Mouse (Mus musculus): Measurements from ENCODE around the gene Rapgef6.

DNA sequence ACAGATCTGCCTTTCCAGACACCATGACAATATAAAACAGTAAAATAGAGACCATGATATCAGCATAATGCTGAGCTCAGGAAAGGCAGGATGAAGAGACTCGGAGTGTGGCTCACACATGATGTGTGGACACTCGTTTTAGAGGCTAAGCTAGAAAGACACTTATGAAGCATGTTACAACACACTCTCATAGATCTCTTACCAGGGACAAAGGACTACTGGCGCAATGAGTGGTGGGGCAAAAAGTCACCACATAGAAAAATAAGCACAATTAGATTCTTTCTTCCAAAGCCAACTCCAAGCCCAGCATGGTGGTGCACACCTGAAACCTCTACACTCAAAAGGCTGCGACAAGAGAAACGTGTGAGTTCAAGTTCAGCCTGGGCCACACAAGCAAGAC lies 208.3 kb downstream of the Rapgef6 start:
- TF ChIP-seq CTCF (IDR thresholded peaks at IDR 0.05; ENCODE audit: low read depth, low read length): no peak
- TF ChIP-seq EP300 (IDR thresholded peaks at IDR 0.05; ENCODE audit: insufficient read depth, low read depth, low read length): no peak
- no peak for TF ChIP-seq POLR2A (IDR thresholded peaks at IDR 0.05; ENCODE audit: insufficient read depth, low read length)

Measured in ES-Bruce4 (cell line).